Mouse (Mus musculus) CH12.LX (cell line): ENCODE measurements around the gene Dtymk. TPM values are rescaled to one million over a fixed set of nuclear protein-coding genes. Genes with fewer than 3 reads are reported as not detected.
"Not testable (repeated sequence)": the region's sequence is repeated elsewhere in the genome, so short reads cannot be mapped to it uniquely, and the experiment has no call there.

ENCODE experiments used
- DNase-seq: peaks from one replicate; pipeline ENCODE4 v3.0.0-alpha.2; 2013; ENCODE audit errors: extremely low read depth
- H3K27ac ChIP-seq: 2 replicates; pipeline ENCODE4 v1.5.1; 2012; ENCODE audit warnings: low read depth, mild to moderate bottlenecking, control low read depth, moderate library complexity; ENCODE audit not compliant: insufficient read depth
- H3K27me3 ChIP-seq: replicated peaks from 2 replicates; pipeline ENCODE3; 2012; ENCODE audit warnings: inconsistent platforms
- H3K36me3 ChIP-seq, 2 experiments: replicated peaks in 1 of 2; 2 replicates each; pipeline versions ENCODE3 to v1.6.1; 2012; ENCODE audit warnings: inconsistent platforms in 1 of 2, low read length in 1 of 2, mild to moderate bottlenecking in 1 of 2, mixed read lengths in 1 of 2, moderate library complexity in 1 of 2; ENCODE audit not compliant: control insufficient read depth in 1 of 2, insufficient read depth in 1 of 2
- H3K4me1 ChIP-seq, 2 experiments: 2 replicates each; pipeline ENCODE4 v1.6.1; 2012; ENCODE audit warnings: inconsistent platforms in 1 of 2, moderate library complexity in 1 of 2; ENCODE audit not compliant: insufficient read depth in 2 of 2, control insufficient read depth in 1 of 2
- H3K4me2 ChIP-seq: 2 replicates; pipeline ENCODE4 v1.6.1; 2012; ENCODE audit warnings: low read depth, mild to moderate bottlenecking, control low read depth; ENCODE audit not compliant: poor library complexity, insufficient read depth, severe bottlenecking
- H3K4me3 ChIP-seq, 3 experiments: fragments of 150-350 bp in 1 of 3; sonication (generic) in 1 of 3; replicated peaks in 1 of 3; 2 replicates each; pipeline versions ENCODE3 to v1.5.1; 2011 to 2012; ENCODE audit warnings: low read depth in 2 of 3, low read length in 2 of 3, mild to moderate bottlenecking in 2 of 3, moderate library complexity in 2 of 3, control low read depth in 1 of 3, improper control_type of control experiment in 1 of 3, inconsistent platforms in 1 of 3, mixed read lengths in 1 of 3; ENCODE audit not compliant: poor library complexity in 1 of 3
- H3K79me2 ChIP-seq: replicated peaks from 2 replicates; pipeline ENCODE4 v1.6.1; 2012; ENCODE audit warnings: mild to moderate bottlenecking, moderate library complexity; ENCODE audit not compliant: control insufficient read depth, poor library complexity, insufficient read depth, severe bottlenecking; ENCODE audit errors: extremely low read depth
- H3K9ac ChIP-seq: 2 replicates; pipeline ENCODE4 v1.6.1; 2012; ENCODE audit warnings: low read depth, mild to moderate bottlenecking, control low read depth, moderate library complexity; ENCODE audit not compliant: insufficient read depth
- H3K9me3 ChIP-seq: replicated peaks from 2 replicates; pipeline ENCODE3; 2012; ENCODE audit warnings: low read length, inconsistent platforms, mixed read lengths
- CHD1 ChIP-seq: IDR thresholded peaks from 2 replicates; pipeline ENCODE4 v1.6.1; 2012; ENCODE audit warnings: low read depth, low read length, improper control_type of control experiment, inconsistent platforms
- CTCF ChIP-seq, 2 experiments: IDR thresholded peaks in 1 of 2; conservative IDR thresholded peaks in 1 of 2; 2 replicates each; pipeline ENCODE4 v1.5.1; 2011 to 2012; ENCODE audit warnings: low read depth in 2 of 2, low read length in 2 of 2, improper control_type of control experiment in 1 of 2, inconsistent platforms in 1 of 2, mild to moderate bottlenecking in 1 of 2, moderate library complexity in 1 of 2
- E2F4 ChIP-seq: IDR thresholded peaks from 2 replicates; pipeline ENCODE4 v1.6.1; 2011; ENCODE audit warnings: low read depth, low read length, improper control_type of control experiment; ENCODE audit not compliant: insufficient replicate concordance
- ELF1 ChIP-seq: IDR thresholded peaks from 2 replicates; pipeline ENCODE4 v1.6.1; 2014; ENCODE audit warnings: low read depth, mild to moderate bottlenecking, inconsistent platforms, low read length, improper control_type of control experiment
- GABPA ChIP-seq: IDR thresholded peaks from 2 replicates; pipeline ENCODE4 v1.6.1; 2012; ENCODE audit warnings: low read depth, low read length, improper control_type of control experiment, inconsistent platforms; ENCODE audit not compliant: insufficient replicate concordance
- JUN ChIP-seq: IDR thresholded peaks from 2 replicates; pipeline ENCODE4 v1.6.1; 2011; ENCODE audit warnings: low read depth, mild to moderate bottlenecking, low read length, improper control_type of control experiment, moderate library complexity; ENCODE audit not compliant: insufficient read depth
- JUND ChIP-seq: conservative IDR thresholded peaks from 2 replicates; pipeline ENCODE4 v1.6.1; 2011; ENCODE audit warnings: low read depth, low read length, improper control_type of control experiment
- MAZ ChIP-seq: IDR thresholded peaks from 2 replicates; pipeline ENCODE4 v1.6.1; 2012; ENCODE audit warnings: low read depth, mild to moderate bottlenecking, inconsistent platforms, low read length, improper control_type of control experiment, moderate library complexity
- MEF2A ChIP-seq: IDR thresholded peaks from 2 replicates; pipeline ENCODE4 v1.6.1; 2014; ENCODE audit warnings: low read depth, mild to moderate bottlenecking, inconsistent platforms, low read length, improper control_type of control experiment, borderline replicate concordance
- NELFE ChIP-seq: IDR thresholded peaks from 2 replicates; pipeline ENCODE4 v1.6.1; 2011; ENCODE audit warnings: low read depth, low read length, improper control_type of control experiment
- RCOR1 ChIP-seq: conservative IDR thresholded peaks from 2 replicates; pipeline ENCODE4 v1.6.1; 2012; ENCODE audit warnings: low read depth, mild to moderate bottlenecking, inconsistent platforms, low read length, improper control_type of control experiment
- TBP ChIP-seq: conservative IDR thresholded peaks from 2 replicates; pipeline ENCODE4 v1.6.1; 2011; ENCODE audit warnings: low read depth, low read length, improper control_type of control experiment
- TCF12 ChIP-seq: IDR thresholded peaks from 2 replicates; pipeline ENCODE4 v1.6.1; 2014; ENCODE audit warnings: low read depth, mild to moderate bottlenecking, inconsistent platforms, low read length, improper control_type of control experiment
- UBTF ChIP-seq: IDR thresholded peaks from 2 replicates; pipeline ENCODE4 v1.6.1; 2012; ENCODE audit warnings: low read depth, mild to moderate bottlenecking, inconsistent platforms, low read length, improper control_type of control experiment, moderate library complexity
- ZC3H11A ChIP-seq: IDR thresholded peaks from 2 replicates; pipeline ENCODE4 v1.6.1; 2012; ENCODE audit warnings: low read depth, mild to moderate bottlenecking, inconsistent platforms, low read length, improper control_type of control experiment
- ZKSCAN1 ChIP-seq: IDR thresholded peaks from 2 replicates; pipeline ENCODE4 v1.6.1; 2012; ENCODE audit warnings: low read depth, inconsistent platforms, low read length, improper control_type of control experiment, borderline replicate concordance
- ZNF384 ChIP-seq: IDR thresholded peaks from 2 replicates; pipeline ENCODE4 v1.6.1; 2012; ENCODE audit warnings: low read depth, low read length, improper control_type of control experiment, inconsistent platforms
- dilution Hi-C: fragments of 300-500 bp; cut with MboI; formaldehyde crosslinking; loops from 2 replicates; pipeline ENCODE4 v1.14.3; 2020; ENCODE audit warnings: low sequenced_read_pairs; ENCODE audit not compliant: extremely low pct_unique_long_range_greater_than_20kb, extremely low pct_ligation_motif_present
- in situ Hi-C: fragments of 300-500 bp; cut with MboI; formaldehyde crosslinking; loops from 3 replicates; pipeline ENCODE4 v1.14.3; 2019; ENCODE audit warnings: low sequenced_read_pairs, low pct_ligation_motif_present, low pct_unique_long_range_greater_than_20kb, mixed read lengths
- polyA plus RNA-seq: library from polyadenylated mRNA; unstranded; fragments of >175 nt; gene quantifications from 2 replicates; pipeline ENCODE4 v1.2.1, GENCODE M21; 2012; ENCODE audit warnings: low read depth; ENCODE audit not compliant: insufficient read length
- total RNA-seq, 2 experiments: library from RNA; depleted of rRNA; stranded (reverse); fragments of 300-350 nt in 1 of 2; fragments of >200 nt in 1 of 2; gene quantifications; 2 replicates each; pipeline ENCODE4 v1.2.3; 2012 to 2014

The Dtymk gene
- total and polyA plus RNA-seq, 3 experiments, result 168 to 286 (median 196) TPM

GRCm38 (mm10) chr1:93845766-93846366, 44.1 kb upstream of the Dtymk start:
- H3K79me2 ChIP-seq, in situ Hi-C loops, H3K27me3 ChIP-seq, H3K4me3 ChIP-seq, H3K9ac ChIP-seq, dilution Hi-C loops, H3K4me2 ChIP-seq, H3K36me3 ChIP-seq, DNase-seq, H3K9me3 ChIP-seq, H3K27ac ChIP-seq, H3K4me1 ChIP-seq: not testable (repeated sequence)

- H3K27ac ChIP-seq, H3K4me2 ChIP-seq, dilution Hi-C loops, H3K27me3 ChIP-seq, H3K4me3 ChIP-seq, H3K79me2 ChIP-seq, H3K4me1 ChIP-seq, H3K9me3 ChIP-seq, DNase-seq, H3K9ac ChIP-seq, in situ Hi-C loops: not testable (repeated sequence)
- peaks cover 16 to 37% of the 10 kb centered on the region in 2 experiments for H3K36me3 ChIP-seq
These were observed 36.8 kb upstream of the Dtymk start for GRCm38 (mm10) chr1:93838569-93838968.

GRCm38 (mm10) chr1:93837335-93837734, 35.6 kb upstream of the Dtymk start:
- H3K4me3 ChIP-seq, result no peak overlapping the region
- no peak overlapping the region for H3K4me2 ChIP-seq
- no peak for TF ChIP-seq ZC3H11A
- TF ChIP-seq E2F4, result no peak
- no peak for TF ChIP-seq JUN
- TF ChIP-seq ZNF384, result no peak
- no peak for TF ChIP-seq UBTF
- TF ChIP-seq RCOR1, result no peak
- no peak for TF ChIP-seq ELF1
- TF ChIP-seq GABPA, result no peak
- TF ChIP-seq TCF12, result no peak
- TF ChIP-seq CHD1, result no peak
- TF ChIP-seq TBP, result no peak
- no peak for TF ChIP-seq JUND
- no peak for TF ChIP-seq MAZ
- TF ChIP-seq CTCF (conservative IDR thresholded peaks at IDR 0.05 in 1 of 2, IDR thresholded peaks at IDR 0.05 in 1 of 2; ENCODE audit: low read depth in 2 of 2, low read length in 2 of 2), result no peak
- no peak for TF ChIP-seq ZKSCAN1
- no peak for TF ChIP-seq MEF2A
- no peak for TF ChIP-seq NELFE
- H3K9me3 ChIP-seq, result no peaks in the 10 kb centered on the region
- dilution Hi-C loops (no loop called here), in situ Hi-C loops (no loop called here)
- H3K36me3 ChIP-seq, result peaks cover 16 to 39% of the 10 kb centered on the region in 2 experiments
- H3K27ac ChIP-seq, result no peak overlapping the region
- DNase-seq, result no peak
- H3K79me2 ChIP-seq, result no peaks in the 10 kb centered on the region
- H3K27me3 ChIP-seq, result no peaks in the 10 kb centered on the region
- H3K9ac ChIP-seq, result no peak overlapping the region
- peaks cover 0 to 6% of the 10 kb centered on the region in 2 experiments; a peak in 2 of 4 replicates for H3K4me1 ChIP-seq
